Mouse (Mus musculus) lung, embryonic 16.5 days (tissue): ENCODE results near the gene Psg28. TPM values are rescaled to one million over a fixed set of nuclear protein-coding genes. Genes with fewer than 3 reads are reported as not detected.
"Not testable (repeated sequence)": the region's sequence is repeated elsewhere in the genome, so short reads cannot be mapped to it uniquely, and the experiment has no call there.

Experiments
- ATAC-seq: fragments of 200-750 bp; cut with Nextera tagmentation; 2 replicates; pipeline ENCODE4 v1.8.0; 2017; ENCODE audit warnings: low read depth, mild to moderate bottlenecking, moderate library complexity
- H3K27ac ChIP-seq: fragments of 300-500 bp; sonication (generic); 2 replicates; pipeline ENCODE4 v1.5.1; 2014; ENCODE audit warnings: mild to moderate bottlenecking, control low read depth, low read length
- H3K27me3 ChIP-seq: fragments of 300-500 bp; sonication (generic); 2 replicates; pipeline ENCODE4 v1.6.1; 2014; ENCODE audit warnings: low read depth, low read length, mixed read lengths; ENCODE audit not compliant: control insufficient read depth, insufficient read depth
- H3K36me3 ChIP-seq: fragments of 300-500 bp; sonication (generic); 2 replicates; pipeline ENCODE4 v1.6.1; 2014; ENCODE audit warnings: low read length; ENCODE audit not compliant: control insufficient read depth, insufficient read depth
- H3K4me1 ChIP-seq: fragments of 300-500 bp; sonication (generic); replicated peaks from 2 replicates; pipeline ENCODE4 v1.6.1; 2014; ENCODE audit warnings: low read length, mixed read lengths; ENCODE audit not compliant: control insufficient read depth, insufficient read depth
- H3K4me2 ChIP-seq: fragments of 300-500 bp; sonication (generic); 2 replicates; pipeline ENCODE4 v1.6.1; 2014; ENCODE audit warnings: low read depth, low read length, control low read depth
- H3K4me3 ChIP-seq: fragments of 300-500 bp; sonication (generic); 2 replicates; pipeline ENCODE4 v1.5.1; 2014; ENCODE audit warnings: mild to moderate bottlenecking, low read length, control low read depth
- H3K9ac ChIP-seq: fragments of 300-500 bp; sonication (generic); 2 replicates; pipeline ENCODE4 v1.6.1; 2014; ENCODE audit warnings: low read length, control low read depth
- H3K9me3 ChIP-seq: fragments of 300-500 bp; sonication (generic); 2 replicates; pipeline ENCODE4 v1.6.1; 2016; ENCODE audit warnings: low read length; ENCODE audit not compliant: control insufficient read depth
- WGBS: fragments of 180-500 bp; shearing (Covaris S2); extraction: QIAGEN DNeasy Blood & Tissue Kit; methylation state at CpG from one replicate; pipeline ENCODE4 v1.1.7; 2014; 5-methylcytosine and 5-hydroxymethylcytosine counted together
- microRNA-seq: library from miRNA; unstranded; fragments of <30 nt; microRNA quantifications from one replicate; pipeline ENCODE4, GENCODE M21; 2016
- polyA plus RNA-seq: library from polyadenylated mRNA; unstranded; fragments of >200 nt; fragmentation: Nextera tagmentation; extraction: Ambion mirVana; gene quantifications from 2 replicates; pipeline ENCODE4 v1.2.1, GENCODE M21; 2015

Psg28 gene
- not detected in 2 replicates for polyA plus RNA-seq

DNA sequence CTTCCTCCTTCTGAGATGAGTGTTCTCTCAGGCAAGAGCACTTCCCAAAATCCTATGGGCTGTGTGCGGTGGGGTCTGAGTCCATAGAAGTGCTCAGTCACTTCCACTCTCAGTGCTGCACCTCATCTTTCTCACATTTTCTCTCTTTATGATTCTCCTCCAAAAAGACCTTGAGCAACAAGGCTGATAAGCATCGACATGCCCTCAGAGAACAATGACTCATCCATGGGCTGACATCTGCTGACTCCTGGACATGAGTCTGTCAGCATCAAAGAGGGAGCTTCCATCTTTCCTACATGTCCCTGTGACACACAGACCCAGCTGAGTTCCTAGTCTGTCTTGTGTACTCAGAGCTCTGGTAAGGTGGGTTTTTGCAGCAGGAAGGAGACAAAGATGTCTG lies at the start of gene Psg28:
TSS of gene Psg28 (minus strand) at position 101 of the 400 bp plus-strand sequence.
- H3K4me2 ChIP-seq, H3K4me1 ChIP-seq, H3K36me3 ChIP-seq, H3K9me3 ChIP-seq, H3K4me3 ChIP-seq, H3K27ac ChIP-seq, H3K9ac ChIP-seq, ATAC-seq, H3K27me3 ChIP-seq: not testable (repeated sequence)
- 75% methylated on average over 2 of the region's 2 CpGs for WGBS

DNA sequence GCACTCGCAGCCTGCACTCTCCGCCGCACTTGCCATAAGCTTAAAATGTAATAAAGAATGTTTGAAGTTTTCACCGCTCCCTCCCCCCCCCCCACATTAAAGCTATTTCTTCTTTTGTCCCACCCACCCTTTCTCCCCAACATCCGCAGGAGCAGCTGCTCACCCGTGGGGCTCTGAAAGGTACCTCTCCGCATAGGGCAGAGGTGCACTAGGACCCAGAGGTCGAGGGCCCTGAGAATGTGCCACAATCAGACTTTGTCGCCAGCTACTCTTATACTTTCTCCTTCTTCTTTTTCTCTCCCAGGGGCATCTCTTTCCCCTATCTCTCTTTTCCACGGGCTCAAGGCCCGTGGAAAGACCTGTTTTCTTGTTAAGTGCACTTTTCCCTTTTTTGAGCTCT lies 28.4 kb downstream of the Psg28 start:
- Histone ChIP-seq H3K27me3 (no peaks in the 10 kb centered on the region), H3K4me3 (no peak overlapping the region), H3K4me2 (no peak overlapping the region), H3K36me3 (no peaks in the 10 kb centered on the region), H3K4me1 (no peaks in the 10 kb centered on the region), H3K9ac (no peak overlapping the region), H3K9me3 (peaks cover 9% of the 10 kb centered on the region), H3K27ac (no peak overlapping the region)
- no peak for ATAC-seq
- 45% methylated on average over 11 of the region's 11 CpGs for WGBS

DNA sequence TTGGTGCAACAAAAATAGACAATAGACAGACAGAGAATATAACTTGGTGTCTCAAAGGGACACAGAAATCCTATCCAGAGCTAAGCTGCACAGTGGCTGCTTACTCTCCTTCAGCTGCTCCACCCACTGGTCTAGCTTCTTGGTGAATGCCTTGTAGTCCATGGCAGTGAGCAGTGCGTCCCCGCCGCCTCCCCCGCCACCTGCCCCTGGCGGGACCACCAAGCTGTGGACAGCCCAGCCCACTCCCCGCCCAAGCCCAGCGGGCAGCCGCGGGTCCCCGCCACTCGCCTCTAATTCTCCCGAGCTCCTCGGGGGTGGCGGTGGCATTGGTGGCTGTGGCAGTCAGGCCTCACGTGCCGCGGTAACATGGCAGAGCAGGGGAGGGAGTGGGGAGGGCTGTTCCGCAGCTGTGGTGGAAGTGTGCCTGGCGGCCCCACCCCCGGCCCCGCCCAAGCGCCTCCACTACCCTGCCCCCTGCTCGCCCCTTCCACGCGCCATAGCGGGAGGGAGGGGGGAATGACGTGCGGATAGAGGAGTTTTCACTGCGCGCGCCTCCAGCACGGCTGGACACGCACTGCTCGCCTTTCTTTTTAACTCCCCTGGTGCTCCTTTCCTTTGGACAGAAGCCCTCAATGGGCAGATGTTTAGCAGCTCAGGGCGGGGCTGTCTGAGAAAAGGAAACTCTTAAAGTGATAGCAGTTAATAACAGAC lies 29.2 kb downstream of the Psg28 start:
- ATAC-seq = no peak
- Histone ChIP-seq H3K4me1 (no peaks in the 10 kb centered on the region), H3K27me3 (no peaks in the 10 kb centered on the region), H3K4me3 (no peak overlapping the region), H3K9me3 (peaks cover 9% of the 10 kb centered on the region), H3K27ac (no peak overlapping the region), H3K9ac (no peak overlapping the region), H3K4me2 (no peak overlapping the region), H3K36me3 (no peaks in the 10 kb centered on the region)
- WGBS = 21% methylated on average over 31 of the region's 35 CpGs

DNA sequence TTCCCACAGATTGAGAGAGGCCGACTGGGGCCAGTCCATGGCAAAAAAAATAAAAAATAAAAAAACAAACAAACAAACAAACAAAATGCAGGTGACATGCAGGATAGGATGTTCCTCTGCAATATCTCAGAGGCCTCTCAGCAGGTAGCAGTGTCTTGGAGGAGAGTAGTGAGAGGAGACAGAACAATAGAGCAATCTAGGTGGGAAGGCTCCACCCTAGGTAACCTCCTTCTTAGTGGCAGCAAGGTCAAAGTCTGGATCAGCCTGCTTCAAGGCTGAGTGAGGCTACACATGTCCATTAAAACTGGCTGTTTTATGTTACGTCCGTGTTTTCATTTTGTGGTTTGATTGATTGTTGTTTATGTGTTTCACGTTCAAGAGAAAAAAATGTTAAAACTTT lies 40.4 kb downstream of the Psg28 start:
- H3K9ac ChIP-seq, H3K4me2 ChIP-seq, H3K9me3 ChIP-seq, ATAC-seq, H3K27me3 ChIP-seq, H3K27ac ChIP-seq, H3K36me3 ChIP-seq, H3K4me1 ChIP-seq, H3K4me3 ChIP-seq: not testable (repeated sequence)
- 62% methylated on average over 4 of the region's 4 CpGs for WGBS

DNA sequence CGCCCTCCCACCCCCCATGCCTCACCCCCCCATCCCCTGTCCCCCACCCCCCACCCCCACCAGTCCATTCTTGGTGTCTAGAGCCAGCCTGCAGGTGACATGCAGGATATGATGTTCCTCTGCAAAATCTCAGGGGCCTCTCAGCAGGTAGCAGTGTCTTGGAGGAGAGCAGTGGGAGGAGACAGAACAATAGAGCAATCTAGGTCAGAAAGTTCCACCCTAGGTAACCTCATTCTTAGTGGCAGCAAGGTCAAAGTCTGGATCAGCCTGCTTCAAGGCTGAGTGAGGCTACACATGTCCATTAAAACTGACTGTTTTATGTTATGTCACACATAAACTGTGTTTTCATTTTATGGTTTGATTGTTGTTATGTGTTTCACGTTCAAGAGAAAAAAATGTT lies 53.5 kb downstream of the Psg28 start:
- ATAC-seq = no peak

More for the DNA sequence above, 53.5 kb downstream of the Psg28 start:
- Histone ChIP-seq H3K4me1 (no peaks in the 10 kb centered on the region), H3K4me3 (no peak overlapping the region), H3K9me3 (peaks cover 13% of the 10 kb centered on the region), H3K9ac (no peak overlapping the region), H3K27ac (no peak overlapping the region), H3K27me3 (no peaks in the 10 kb centered on the region), H3K4me2 (no peak overlapping the region), H3K36me3 (no peaks in the 10 kb centered on the region)
- WGBS = 37% methylated on average over 2 of the region's 2 CpGs

Small RNA genes within 50 kb of the gene (microRNA-seq; reads per million reads assigned to microRNA genes)
- not detected for gene Gm24715

Other genes with a start within 250 kb of the Psg28 start
- gene Mill1, start 186.7 kb downstream of the Psg28 start, polyA plus RNA-seq = not detected in 2 replicates
- not detected in 2 replicates for gene Psg18, start 77.0 kb downstream of the Psg28 start, polyA plus RNA-seq
- not detected in 2 replicates for gene Psg26, start 52.1 kb upstream of the Psg28 start, polyA plus RNA-seq
- not detected in 2 replicates for gene Psg25, start 100.2 kb upstream of the Psg28 start, polyA plus RNA-seq
- not detected in 2 replicates for gene Psg27, start 135.3 kb upstream of the Psg28 start, polyA plus RNA-seq
- not detected in 2 replicates for gene Psg23, start 184.5 kb upstream of the Psg28 start, polyA plus RNA-seq
- not detected in 2 replicates for gene Psg21, start 224.7 kb upstream of the Psg28 start, polyA plus RNA-seq